Mouse (Mus musculus): ENCODE measurements around the gene Zfp663.

GRCm38 (mm10) chr2:165376001-165376400 is 7.5 kb upstream of the Zfp663 start:
- no peak for TF ChIP-seq POLR2A (IDR thresholded peaks at IDR 0.05; ENCODE audit: insufficient read length, low read depth)
- no peak for TF ChIP-seq MYOD1 (IDR thresholded peaks at IDR 0.05; ENCODE audit: control insufficient read depth in 1 of 3, insufficient read length in 2 of 3, low read depth in 2 of 3)
- TF ChIP-seq E2F4 (IDR thresholded peaks at IDR 0.05; ENCODE audit: insufficient read depth) = no peak
- no peak for TF ChIP-seq USF1 (IDR thresholded peaks at IDR 0.05; ENCODE audit: low read depth)
- TF ChIP-seq REST (IDR thresholded peaks at IDR 0.05; ENCODE audit: insufficient read depth, insufficient read length) = no peak
- TF ChIP-seq POLR2AphosphoS2 (IDR thresholded peaks at IDR 0.05; ENCODE audit: insufficient read length, low read depth) = no peak
- no peak for TF ChIP-seq CEBPB (IDR thresholded peaks at IDR 0.05; ENCODE audit: insufficient read depth, poor library complexity, severe bottlenecking)
- TF ChIP-seq SRF (IDR thresholded peaks at IDR 0.05; ENCODE audit: control insufficient read depth, insufficient read length, low read depth) = no peak
- TF ChIP-seq MAX (IDR thresholded peaks at IDR 0.05; ENCODE audit: low read depth) = no peak
- no peak for TF ChIP-seq MYOG (IDR thresholded peaks at IDR 0.05; ENCODE audit: control insufficient read depth in 1 of 3, insufficient read depth in 1 of 3, insufficient read length in 2 of 3, low read depth in 2 of 3)
